Mouse (Mus musculus) E14TG2a.4 (cell line): ENCODE data around the gene Upb1.
"Not testable (repeated sequence)": the region's sequence is repeated elsewhere in the genome, so short reads cannot be mapped to it uniquely, and the experiment has no call there.

ENCODE experiments used
- H3K27me3 ChIP-seq: 2 replicates; pipeline ENCODE4 v1.6.1; 2014; ENCODE audit warnings: low read length, control low read depth; ENCODE audit not compliant: insufficient read depth
- H3K36me3 ChIP-seq: 2 replicates; pipeline ENCODE4 v1.6.1; 2014; ENCODE audit warnings: low read length, control low read depth; ENCODE audit not compliant: insufficient read depth
- H3K4me1 ChIP-seq: replicated peaks from 2 replicates; pipeline ENCODE4 v1.6.1; 2014; ENCODE audit warnings: low read depth, low read length, control low read depth
- H3K4me3 ChIP-seq: replicated peaks from 2 replicates; pipeline ENCODE4 v1.5.1; 2014; ENCODE audit warnings: mild to moderate bottlenecking, low read length
- H3K9me3 ChIP-seq: 2 replicates; pipeline ENCODE4 v1.6.1; 2014; ENCODE audit warnings: low read length, control low read depth
- CTCF ChIP-seq: conservative IDR thresholded peaks from 2 replicates; pipeline ENCODE4 v1.5.1; 2014; ENCODE audit warnings: low read length
- NANOG ChIP-seq: IDR thresholded peaks from 2 replicates; pipeline ENCODE4 v1.6.1; 2014; ENCODE audit warnings: borderline replicate concordance, low read length, mixed read lengths
- POU5F1 ChIP-seq: IDR thresholded peaks from 2 replicates; pipeline ENCODE4 v1.6.1; 2014; ENCODE audit warnings: low read length, borderline replicate concordance

Gene Upb1

GRCm38 (mm10) chr10:75457852-75458251 lies 56.9 kb downstream of the Upb1 start:
- TF ChIP-seq NANOG (no peak), CTCF (no peak), POU5F1 (no peak)
- H3K36me3 ChIP-seq: no peaks in the 10 kb centered on the region

GRCm38 (mm10) chr10:75458329-75458728 lies 57.4 kb downstream of the Upb1 start:
- Histone ChIP-seq H3K4me1 (no peaks in the 10 kb centered on the region), H3K9me3 (peaks cover 7% of the 10 kb centered on the region; the same call in 1 of the 2 replicates), H3K4me3 (no peak overlapping the region), H3K27me3 (no peaks in the 10 kb centered on the region), H3K36me3 (no peaks in the 10 kb centered on the region)
- TF ChIP-seq POU5F1 (no peak), NANOG (no peak), CTCF (no peak)

More at GRCm38 (mm10) chr10:75457852-75458251, 56.9 kb downstream of the Upb1 start:
- H3K4me3 ChIP-seq: no peak overlapping the region
- H3K4me1 ChIP-seq: no peaks in the 10 kb centered on the region
- peaks cover 7% of the 10 kb centered on the region; the same call in 1 of the 2 replicates for H3K9me3 ChIP-seq
- H3K27me3 ChIP-seq: no peaks in the 10 kb centered on the region

- TF ChIP-seq POU5F1 (no peak), CTCF (no peak), NANOG (no peak)
- Histone ChIP-seq H3K36me3 (no peaks in the 10 kb centered on the region), H3K27me3 (no peaks in the 10 kb centered on the region), H3K4me1 (no peaks in the 10 kb centered on the region), H3K4me3 (no peak overlapping the region), H3K9me3 (peaks cover 7% of the 10 kb centered on the region; the same call in 1 of the 2 replicates)
Observed at GRCm38 (mm10) chr10:75462728-75463127, 61.8 kb downstream of the Upb1 start.

DNA sequence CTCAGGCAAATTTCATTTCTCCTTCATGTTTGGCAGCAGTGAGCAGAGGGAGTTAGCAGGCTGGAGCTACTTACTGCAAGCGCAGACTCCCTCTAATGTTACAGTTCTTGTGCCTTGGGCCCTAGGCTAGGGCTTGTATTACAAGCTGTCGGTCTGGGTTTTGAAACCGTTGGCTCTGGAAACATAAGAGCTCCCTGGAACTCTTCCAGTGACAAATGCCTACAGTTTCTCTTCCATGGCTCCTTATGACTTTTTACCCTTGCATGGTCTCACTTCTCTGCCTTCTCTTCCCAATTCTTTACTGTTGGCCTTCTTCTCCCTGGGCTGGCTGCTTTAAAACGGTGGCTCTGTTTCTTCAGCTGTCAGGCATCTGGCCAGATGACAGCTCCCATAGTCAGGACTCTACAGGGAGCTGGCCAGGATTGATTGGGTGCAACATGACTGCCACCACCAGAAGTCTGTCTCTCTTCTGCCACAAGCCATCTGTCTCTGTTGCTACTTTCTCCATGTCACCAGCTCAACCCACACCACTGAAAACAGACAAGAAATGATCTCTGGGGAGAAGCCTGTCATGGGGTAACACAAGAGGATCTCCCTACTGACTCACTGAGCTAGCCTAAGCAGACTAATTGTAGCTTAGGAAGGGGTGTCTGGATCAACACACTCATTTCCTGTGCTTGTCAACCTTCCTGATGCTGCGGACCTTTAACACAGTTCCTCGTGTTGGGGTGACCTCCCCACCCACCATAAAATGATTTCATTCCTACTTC lies 65.1 kb downstream of the Upb1 start:
- Histone ChIP-seq H3K27me3 (no peaks in the 10 kb centered on the region), H3K4me3 (no peak overlapping the region), H3K9me3 (no peaks in the 10 kb centered on the region), H3K36me3 (no peaks in the 10 kb centered on the region), H3K4me1 (no peaks in the 10 kb centered on the region)
- TF ChIP-seq CTCF (no peak), POU5F1 (no peak), NANOG (no peak)

- Histone ChIP-seq H3K4me3 (no peak overlapping the region), H3K4me1 (peaks cover 15% of the 10 kb centered on the region), H3K36me3 (no peaks in the 10 kb centered on the region), H3K9me3 (no peaks in the 10 kb centered on the region), H3K27me3 (no peaks in the 10 kb centered on the region)
- TF ChIP-seq CTCF (no peak), POU5F1 (no peak), NANOG (no peak)
Observed at GRCm38 (mm10) chr10:75473411-75473810, 72.5 kb downstream of the Upb1 start.

- peaks cover 15% of the 10 kb centered on the region for H3K4me1 ChIP-seq
- H3K4me3 ChIP-seq: no peak overlapping the region
- H3K36me3 ChIP-seq: no peaks in the 10 kb centered on the region
- H3K9me3 ChIP-seq: no peaks in the 10 kb centered on the region
- TF ChIP-seq NANOG (no peak), CTCF (no peak), POU5F1 (no peak)
- H3K27me3 ChIP-seq: no peaks in the 10 kb centered on the region
Observed at GRCm38 (mm10) chr10:75474571-75474970, 73.7 kb downstream of the Upb1 start.

DNA sequence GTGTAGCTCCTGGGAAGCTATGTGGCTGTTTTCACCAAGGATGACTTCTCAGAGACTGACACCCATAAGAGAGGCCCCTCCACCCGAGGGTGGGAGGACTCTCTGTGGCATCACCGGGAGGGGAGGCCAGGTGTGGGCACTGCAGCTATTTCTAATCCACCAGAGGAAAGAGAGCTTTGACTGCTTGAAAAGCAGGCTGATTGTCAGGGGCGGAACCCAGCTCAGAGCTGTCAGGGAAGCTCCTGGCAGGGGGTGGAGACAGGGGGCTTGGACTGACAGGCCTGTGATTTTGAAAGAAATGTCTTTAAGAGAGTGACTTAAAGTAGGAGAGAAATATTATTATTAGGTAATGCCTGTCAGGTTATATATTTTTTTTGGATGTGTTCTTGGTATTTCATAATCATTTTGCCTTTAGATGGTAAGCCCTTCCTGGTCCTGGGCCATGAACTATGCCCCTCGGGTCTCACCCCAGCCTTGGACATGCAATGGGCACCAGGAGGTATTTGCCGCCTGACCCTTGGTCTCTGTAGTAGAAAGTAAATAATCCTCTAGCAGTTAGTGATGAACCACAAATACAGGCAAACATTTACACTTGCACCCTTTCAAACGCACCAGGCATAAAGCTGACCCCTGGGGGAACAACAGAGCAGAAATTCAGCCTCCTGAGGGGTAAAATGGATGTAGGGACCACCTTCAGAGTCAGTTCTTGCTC lies 74.4 kb downstream of the Upb1 start:
- not testable (repeated sequence) for H3K27me3 ChIP-seq, H3K9me3 ChIP-seq, H3K36me3 ChIP-seq, H3K4me3 ChIP-seq
- peaks cover 15% of the 10 kb centered on the region for H3K4me1 ChIP-seq

GRCm38 (mm10) chr10:75477034-75477433 lies 76.1 kb downstream of the Upb1 start:
- H3K4me3 ChIP-seq: no peak overlapping the region
- TF ChIP-seq POU5F1 (no peak), CTCF (no peak), NANOG (no peak)
- no peaks in the 10 kb centered on the region for H3K27me3 ChIP-seq
- peaks cover 15% of the 10 kb centered on the region for H3K4me1 ChIP-seq
- H3K9me3 ChIP-seq: no peaks in the 10 kb centered on the region
- H3K36me3 ChIP-seq: no peaks in the 10 kb centered on the region

DNA sequence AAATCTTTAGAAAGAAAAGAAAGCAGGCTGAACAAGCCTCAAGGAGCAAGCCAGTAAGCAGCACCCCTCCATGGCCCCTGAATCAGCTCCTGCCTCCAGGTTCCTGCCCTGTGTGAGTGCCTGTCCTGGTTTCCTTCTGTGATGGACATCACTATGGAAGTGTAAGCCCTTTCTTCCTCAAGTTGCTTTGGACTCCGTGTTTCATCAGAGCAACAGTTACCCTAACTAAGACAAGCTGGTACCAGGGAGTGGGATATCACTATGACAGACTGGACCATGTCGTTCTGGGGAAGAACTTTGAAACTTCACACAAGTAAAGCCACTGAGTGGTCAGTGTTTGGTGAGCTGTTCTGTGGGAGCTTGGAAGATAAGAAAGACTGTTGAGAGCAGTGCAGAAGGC lies 79.0 kb downstream of the Upb1 start:
- Histone ChIP-seq H3K9me3 (no peaks in the 10 kb centered on the region), H3K4me3 (no peak overlapping the region), H3K4me1 (0 out of 2 replicates have a peak, but pooled peaks cover 4% of the 10 kb centered on the region), H3K27me3 (peaks cover 11% of the 10 kb centered on the region; the same call in 1 of the 2 replicates), H3K36me3 (no peaks in the 10 kb centered on the region)
- no peak for TF ChIP-seq NANOG
- no peak for TF ChIP-seq POU5F1
- no peak for TF ChIP-seq CTCF
